Mouse (Mus musculus): ENCODE data around the gene Zfp169.
A peak's percentile ranks its signal among the peaks of the same experiment; 100 is the strongest.

Gene Zfp169

GRCm38 (mm10) chr13:48508661-48509060 lies 4.6 kb downstream of the Zfp169 start:
- DNase-seq = peak in 1 of 2 experiments; percentile 20

GRCm38 (mm10) chr13:48502422-48502821 lies 10.8 kb downstream of the Zfp169 start:
- DNase-seq = no peak

- peak; percentile 15 to 23 for DNase-seq
These were observed 14.6 kb downstream of the Zfp169 start for GRCm38 (mm10) chr13:48498676-48499075.

- DNase-seq = peak; percentile 35 to 53
These were observed 15.5 kb downstream of the Zfp169 start for GRCm38 (mm10) chr13:48497693-48498221.

- DNase-seq = no peak
These were observed 20.1 kb downstream of the Zfp169 start for GRCm38 (mm10) chr13:48493183-48493582.

- no peak for DNase-seq
These were observed 22.7 kb downstream of the Zfp169 start for GRCm38 (mm10) chr13:48490396-48491182.

- no peak for DNase-seq
These were observed 29.6 kb downstream of the Zfp169 start for GRCm38 (mm10) chr13:48483606-48484005.

GRCm38 (mm10) chr13:48468656-48469180 lies 44.5 kb downstream of the Zfp169 start:
- no peak for DNase-seq

- DNase-seq = no peak
These were observed 47.1 kb downstream of the Zfp169 start for GRCm38 (mm10) chr13:48466186-48466585.

- peak; percentile 38 to 47 for DNase-seq
These were observed 49.1 kb downstream of the Zfp169 start for GRCm38 (mm10) chr13:48464170-48464569.

GRCm38 (mm10) chr13:48459280-48459679 lies 54.0 kb downstream of the Zfp169 start:
- no peak for DNase-seq

GRCm38 (mm10) chr13:48448119-48448518 lies 65.1 kb downstream of the Zfp169 start:
- no peak for DNase-seq

- DNase-seq = no peak
These were observed 69.3 kb downstream of the Zfp169 start for GRCm38 (mm10) chr13:48443996-48444395.

- no peak for DNase-seq
These were observed 74.9 kb downstream of the Zfp169 start for GRCm38 (mm10) chr13:48438321-48438720.

Measured in lung, adult 18-20 months (tissue).